Mouse (Mus musculus): ENCODE measurements around the gene Carhsp1.

The Carhsp1 gene

DNA sequence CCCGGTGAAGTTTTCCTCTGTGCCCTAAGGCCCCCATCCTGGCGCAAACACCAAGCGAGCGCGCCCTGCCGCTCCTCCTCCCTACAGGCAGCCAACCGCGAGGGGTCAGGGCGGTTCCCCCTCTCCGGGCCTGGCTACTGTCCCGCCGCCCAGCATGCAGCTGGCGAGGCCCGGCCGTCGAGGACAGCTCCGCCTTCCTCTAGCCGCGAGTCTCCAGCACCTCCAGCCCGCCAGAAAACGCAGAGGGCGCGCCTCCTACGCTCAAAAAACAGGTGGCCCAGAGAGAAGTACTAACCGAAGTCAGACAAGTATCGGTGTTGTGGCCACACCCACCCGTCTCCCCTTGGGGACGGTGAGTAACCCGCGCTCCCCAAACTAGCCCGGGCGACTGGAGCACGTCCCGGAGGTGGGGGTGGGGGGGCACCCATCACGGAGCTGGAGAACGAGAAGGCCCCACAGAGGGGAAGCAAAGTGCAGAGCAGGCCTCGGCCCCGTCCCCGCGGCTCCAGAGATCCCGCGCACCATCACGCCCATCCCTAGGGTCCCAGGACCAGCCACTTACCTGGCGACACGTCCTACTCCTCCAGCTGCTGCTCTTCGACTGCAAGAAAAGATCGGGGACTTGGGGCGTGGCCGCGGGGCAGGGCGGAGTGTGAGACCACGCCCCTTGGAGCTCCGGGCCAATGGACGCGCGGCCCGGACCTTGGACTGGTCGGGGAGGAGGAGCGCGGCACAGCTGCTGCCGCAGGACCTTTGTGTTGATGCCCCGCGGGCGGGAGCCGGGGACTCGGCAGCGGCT, at the start of gene Carhsp1:
Gene Carhsp1 (minus strand): TSS at position 605 of the 799 bp plus-strand sequence.
- TF ChIP-seq CTCF (conservative IDR thresholded peaks at IDR 0.05; ENCODE audit: low read length) (no peak), POU5F1 (IDR thresholded peaks at IDR 0.05; ENCODE audit: borderline replicate concordance, low read length) (no peak), NANOG (IDR thresholded peaks at IDR 0.05; ENCODE audit: borderline replicate concordance, low read length) (no peak)
- H3K36me3 ChIP-seq (ENCODE audit: insufficient read depth, low read length), result peaks cover 16% of the 10 kb centered on the region
- no peaks in the 10 kb centered on the region for H3K9me3 ChIP-seq (ENCODE audit: low read length)

DNA sequence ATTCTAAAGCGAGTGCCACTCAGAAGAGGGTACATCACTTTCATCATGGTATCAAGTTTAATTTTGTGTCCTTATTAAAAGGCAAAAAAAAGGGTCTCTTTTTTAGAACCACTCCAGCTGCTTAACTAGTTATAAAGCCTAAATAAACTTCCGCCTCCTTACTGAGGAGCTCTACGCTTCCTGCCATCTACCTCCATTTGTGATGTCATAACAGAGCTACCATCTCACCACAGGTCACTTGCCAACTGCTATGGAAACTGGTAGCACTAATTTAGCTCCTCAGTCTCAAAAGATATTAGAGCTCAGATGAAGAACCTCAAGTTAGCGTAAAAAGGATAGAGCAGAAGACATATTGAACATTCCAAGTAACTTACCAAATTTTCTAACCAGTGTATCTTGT, 48.5 kb upstream of the Carhsp1 start:
- TF ChIP-seq POU5F1 (IDR thresholded peaks at IDR 0.05; ENCODE audit: borderline replicate concordance, low read length) (no peak), NANOG (IDR thresholded peaks at IDR 0.05; ENCODE audit: borderline replicate concordance, low read length) (no peak), CTCF (conservative IDR thresholded peaks at IDR 0.05; ENCODE audit: low read length) (no peak)
- H3K4me3 ChIP-seq (replicated peaks; ENCODE audit: low read length), result no peak overlapping the region
- no peaks in the 10 kb centered on the region for H3K27me3 ChIP-seq (ENCODE audit: insufficient read depth, low read length)
- no peaks in the 10 kb centered on the region for H3K9me3 ChIP-seq (ENCODE audit: low read length)
- H3K4me1 ChIP-seq (replicated peaks; ENCODE audit: low read depth, low read length), result peaks cover 97% of the 10 kb centered on the region
- H3K36me3 ChIP-seq (ENCODE audit: insufficient read depth, low read length), result peaks cover 82% of the 10 kb centered on the region

More for the DNA sequence above, at the start of gene Carhsp1:
- Histone ChIP-seq H3K4me3 (replicated peaks; ENCODE audit: low read length) (peak within 1 kb of the TSS; percentile 92), H3K27me3 (ENCODE audit: insufficient read depth, low read length) (peaks cover 16% of the 10 kb centered on the region), H3K4me1 (replicated peaks; ENCODE audit: low read depth, low read length) (peaks cover 65% of the 10 kb centered on the region)

DNA sequence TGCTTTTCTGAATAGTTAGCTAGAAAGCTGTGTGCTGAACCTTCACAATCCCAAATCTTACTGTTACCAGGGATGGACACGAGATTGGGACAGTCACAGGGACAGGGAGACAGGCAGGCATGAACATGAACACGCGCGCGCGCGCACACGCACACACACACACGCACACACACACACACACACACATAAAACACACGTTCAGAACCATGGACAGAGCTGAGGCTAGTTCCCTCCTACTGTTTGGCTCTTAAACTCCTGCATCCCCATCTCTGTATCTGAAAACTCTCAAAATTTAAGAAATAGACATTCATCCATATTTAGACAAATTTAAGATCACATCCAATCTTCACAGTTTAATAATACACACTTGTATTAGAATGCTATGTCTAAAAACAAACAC, 45.8 kb upstream of the Carhsp1 start:
- TF ChIP-seq POU5F1 (IDR thresholded peaks at IDR 0.05; ENCODE audit: borderline replicate concordance, low read length) (no peak), CTCF (conservative IDR thresholded peaks at IDR 0.05; ENCODE audit: low read length) (no peak), NANOG (IDR thresholded peaks at IDR 0.05; ENCODE audit: borderline replicate concordance, low read length) (no peak)
- Histone ChIP-seq H3K36me3 (ENCODE audit: insufficient read depth, low read length) (peaks cover 95% of the 10 kb centered on the region), H3K9me3 (ENCODE audit: low read length) (no peaks in the 10 kb centered on the region), H3K4me3 (replicated peaks; ENCODE audit: low read length) (no peak overlapping the region), H3K4me1 (replicated peaks; ENCODE audit: low read depth, low read length) (peaks cover 98% of the 10 kb centered on the region), H3K27me3 (ENCODE audit: insufficient read depth, low read length) (no peaks in the 10 kb centered on the region)

DNA sequence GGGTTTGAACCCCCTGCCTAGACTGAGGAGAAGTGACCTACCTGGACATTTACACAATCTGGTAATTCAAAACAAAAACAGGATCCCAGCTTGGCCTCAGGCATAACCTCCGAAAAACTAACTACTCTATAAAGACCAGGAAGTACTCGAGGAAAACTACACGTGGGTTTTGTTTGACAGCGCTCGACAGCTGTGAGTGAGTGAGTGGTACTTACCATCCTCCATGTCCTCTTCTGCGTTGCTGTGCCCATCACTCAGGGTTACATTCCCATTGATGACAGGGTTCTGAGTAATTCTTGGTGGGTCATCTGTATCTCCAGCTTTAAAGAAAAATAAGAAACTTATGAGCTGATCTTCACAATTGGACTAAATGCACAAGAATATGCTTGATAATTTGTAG, 44.3 kb upstream of the Carhsp1 start:
- Histone ChIP-seq H3K9me3 (ENCODE audit: low read length) (no peaks in the 10 kb centered on the region), H3K4me3 (replicated peaks; ENCODE audit: low read length) (no peak overlapping the region), H3K27me3 (ENCODE audit: insufficient read depth, low read length) (no peaks in the 10 kb centered on the region), H3K4me1 (replicated peaks; ENCODE audit: low read depth, low read length) (peaks cover 98% of the 10 kb centered on the region), H3K36me3 (ENCODE audit: insufficient read depth, low read length) (peaks cover 95% of the 10 kb centered on the region)
- TF ChIP-seq NANOG (IDR thresholded peaks at IDR 0.05; ENCODE audit: borderline replicate concordance, low read length) (no peak), CTCF (conservative IDR thresholded peaks at IDR 0.05; ENCODE audit: low read length) (no peak), POU5F1 (IDR thresholded peaks at IDR 0.05; ENCODE audit: borderline replicate concordance, low read length) (no peak)

DNA sequence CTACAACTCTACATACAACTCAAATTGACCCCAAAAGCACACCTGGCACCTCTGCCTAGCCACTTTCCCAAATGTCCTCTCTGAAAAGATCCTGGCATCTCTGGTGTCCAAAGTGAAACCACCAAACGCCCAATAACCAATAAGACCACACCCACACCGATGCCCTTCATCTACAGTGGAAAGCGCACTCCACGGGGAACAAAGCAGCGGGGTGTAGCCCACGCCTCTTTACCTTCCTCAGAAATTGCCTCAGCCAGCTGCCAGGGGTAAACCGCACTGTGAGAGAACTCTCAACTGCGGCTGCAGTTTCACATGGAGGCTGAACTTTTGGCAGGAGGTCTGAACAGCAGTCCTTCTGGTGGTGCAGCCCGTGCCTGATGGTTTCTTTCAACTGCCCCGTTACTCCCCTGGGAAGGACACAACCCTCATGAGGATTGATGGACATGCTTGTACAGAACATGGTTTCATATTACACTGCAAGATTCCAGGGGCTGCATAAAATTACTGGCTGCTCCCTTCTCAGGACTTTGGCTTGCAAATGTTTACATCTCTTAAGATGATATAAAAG, 43.6 kb upstream of the Carhsp1 start:
- TF ChIP-seq POU5F1 (IDR thresholded peaks at IDR 0.05; ENCODE audit: borderline replicate concordance, low read length) (no peak), NANOG (IDR thresholded peaks at IDR 0.05; ENCODE audit: borderline replicate concordance, low read length) (no peak), CTCF (conservative IDR thresholded peaks at IDR 0.05; ENCODE audit: low read length) (no peak)
- peaks cover 96% of the 10 kb centered on the region for H3K36me3 ChIP-seq (ENCODE audit: insufficient read depth, low read length)

DNA sequence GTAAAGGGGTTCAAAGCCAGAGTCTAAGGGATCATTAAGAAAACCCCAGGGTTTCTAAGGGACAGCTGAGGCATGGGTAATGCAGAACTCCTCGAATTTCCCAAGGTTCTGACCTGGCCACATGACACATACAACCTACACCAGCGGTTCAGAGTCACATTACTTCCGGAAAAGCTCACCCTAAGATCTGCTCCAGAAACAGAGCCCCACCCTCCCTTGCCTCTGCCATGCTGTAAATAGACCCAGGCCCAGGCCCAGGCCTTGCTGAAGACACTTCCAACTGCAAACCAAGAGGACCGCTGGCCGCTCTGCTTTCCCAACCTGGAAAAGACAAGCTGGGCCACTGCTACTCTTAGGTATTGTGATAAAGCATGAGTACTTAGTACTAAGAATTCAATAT, 42.9 kb upstream of the Carhsp1 start:
- no peak for TF ChIP-seq CTCF (conservative IDR thresholded peaks at IDR 0.05; ENCODE audit: low read length)
- Histone ChIP-seq H3K4me3 (replicated peaks; ENCODE audit: low read length) (no peak overlapping the region), H3K9me3 (ENCODE audit: low read length) (no peaks in the 10 kb centered on the region), H3K4me1 (replicated peaks; ENCODE audit: low read depth, low read length) (peaks cover 98% of the 10 kb centered on the region), H3K36me3 (ENCODE audit: insufficient read depth, low read length) (peaks cover 97% of the 10 kb centered on the region), H3K27me3 (ENCODE audit: insufficient read depth, low read length) (no peaks in the 10 kb centered on the region)

More for the DNA sequence above, 43.6 kb upstream of the Carhsp1 start:
- H3K27me3 ChIP-seq (ENCODE audit: insufficient read depth, low read length), result no peaks in the 10 kb centered on the region
- H3K4me3 ChIP-seq (replicated peaks; ENCODE audit: low read length), result no peak overlapping the region
- no peaks in the 10 kb centered on the region for H3K9me3 ChIP-seq (ENCODE audit: low read length)
- peaks cover 98% of the 10 kb centered on the region for H3K4me1 ChIP-seq (replicated peaks; ENCODE audit: low read depth, low read length)

DNA sequence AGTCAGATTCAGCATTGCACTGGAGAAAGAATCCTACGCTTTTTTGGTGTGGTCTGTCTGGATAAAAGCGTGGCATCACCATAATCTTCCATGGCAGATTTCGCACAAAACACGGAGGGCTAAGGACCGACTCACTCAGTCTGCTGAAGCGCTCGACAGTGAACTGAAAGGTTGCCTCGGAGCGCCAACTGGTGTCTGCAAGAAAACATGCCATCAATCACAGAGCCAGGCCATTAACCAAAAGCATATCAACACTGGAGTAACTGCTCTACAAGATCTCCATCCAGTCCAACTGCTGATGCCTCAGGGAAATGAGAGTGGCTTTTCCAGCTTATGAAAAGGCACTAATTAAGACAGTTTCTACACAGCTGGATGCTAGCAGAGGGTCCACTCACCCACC, 40.0 kb upstream of the Carhsp1 start:
- Histone ChIP-seq H3K9me3 (ENCODE audit: low read length) (no peaks in the 10 kb centered on the region), H3K4me3 (replicated peaks; ENCODE audit: low read length) (no peak overlapping the region), H3K4me1 (replicated peaks; ENCODE audit: low read depth, low read length) (peaks cover 100% of the 10 kb centered on the region), H3K27me3 (ENCODE audit: insufficient read depth, low read length) (no peaks in the 10 kb centered on the region), H3K36me3 (ENCODE audit: insufficient read depth, low read length) (peaks cover 100% of the 10 kb centered on the region)
- TF ChIP-seq POU5F1 (IDR thresholded peaks at IDR 0.05; ENCODE audit: borderline replicate concordance, low read length) (no peak), CTCF (conservative IDR thresholded peaks at IDR 0.05; ENCODE audit: low read length) (no peak), NANOG (IDR thresholded peaks at IDR 0.05; ENCODE audit: borderline replicate concordance, low read length) (no peak)

DNA sequence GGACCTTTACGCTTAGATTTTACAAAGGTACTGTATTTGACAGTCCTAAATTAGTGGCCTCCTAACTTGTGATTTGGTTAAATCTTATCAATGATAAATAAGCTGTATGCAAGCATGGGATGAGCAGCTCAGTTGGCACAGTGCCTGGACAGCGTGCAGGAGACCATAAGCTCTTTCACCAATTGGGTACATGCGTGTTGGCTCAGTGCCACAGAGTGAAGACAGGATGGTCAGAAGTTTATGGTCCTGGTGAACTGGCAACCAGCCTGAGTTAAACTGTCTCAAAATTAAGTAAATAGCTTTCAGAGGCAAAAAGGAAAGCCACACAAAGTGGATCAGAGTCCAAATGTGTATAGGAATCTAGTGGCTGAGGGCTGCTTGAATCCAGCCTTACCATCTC, 28.6 kb upstream of the Carhsp1 start:
- Histone ChIP-seq H3K27me3 (ENCODE audit: insufficient read depth, low read length) (no peaks in the 10 kb centered on the region), H3K4me3 (replicated peaks; ENCODE audit: low read length) (no peak overlapping the region), H3K36me3 (ENCODE audit: insufficient read depth, low read length) (peaks cover 100% of the 10 kb centered on the region), H3K9me3 (ENCODE audit: low read length) (no peaks in the 10 kb centered on the region), H3K4me1 (replicated peaks; ENCODE audit: low read depth, low read length) (peaks cover 37% of the 10 kb centered on the region)
- TF ChIP-seq CTCF (conservative IDR thresholded peaks at IDR 0.05; ENCODE audit: low read length), result no peak
- no peak for TF ChIP-seq POU5F1 (IDR thresholded peaks at IDR 0.05; ENCODE audit: borderline replicate concordance, low read length)
- TF ChIP-seq NANOG (IDR thresholded peaks at IDR 0.05; ENCODE audit: borderline replicate concordance, low read length), result no peak
